Mouse (Mus musculus) brain, embryonic 14.5 days (tissue): Measurements from ENCODE around the gene Cryge. TPM values are rescaled to one million over a fixed set of nuclear protein-coding genes. Genes with fewer than 3 reads are reported as not detected.
A peak's percentile ranks its signal among the peaks of the same experiment; 100 is the strongest.

Experiments
- DNase-seq: peaks from one replicate; pipeline ENCODE4 v3.0.0-alpha.2; 2011; ENCODE audit warnings: low read depth
- CTCF ChIP-seq: fragments of 200-500 bp; IDR thresholded peaks from 2 replicates; pipeline ENCODE4 v1.5.1; 2012; ENCODE audit warnings: inconsistent platforms, mild to moderate bottlenecking, moderate library complexity, borderline replicate concordance; ENCODE audit not compliant: insufficient read depth, insufficient read length; ENCODE audit errors: extremely low read depth
- POLR2A ChIP-seq: fragments of 200-500 bp; IDR thresholded peaks from 2 replicates; pipeline ENCODE4 v1.6.1; 2012; ENCODE audit warnings: mild to moderate bottlenecking, inconsistent platforms, borderline replicate concordance; ENCODE audit not compliant: poor library complexity, insufficient read depth, insufficient read length, severe bottlenecking; ENCODE audit errors: extremely low read depth
- polyA plus RNA-seq: library from polyadenylated mRNA; depleted of rRNA; stranded (reverse); fragments of >200 nt; gene quantifications from 2 replicates; pipeline ENCODE4 v1.2.3, GENCODE M21; 2012; rRNA removed

Cryge gene
- not detected in 2 replicates for polyA plus RNA-seq

- DNase-seq: peak; percentile 20
Observed at GRCm38 (mm10) chr1:65050952-65051351, at the start of gene Cryge. Cryge (minus strand) TSS chr1:65051149.

GRCm38 (mm10) chr1:65096953-65097352, 46.0 kb upstream of the Cryge start:
- DNase-seq: no peak
- TF ChIP-seq POLR2A (no peak), CTCF (no peak)

GRCm38 (mm10) chr1:65091566-65091965, 40.6 kb upstream of the Cryge start:
- no peak for DNase-seq
- TF ChIP-seq POLR2A (no peak), CTCF (no peak)

GRCm38 (mm10) chr1:65090370-65090769, 39.4 kb upstream of the Cryge start:
- TF ChIP-seq CTCF (no peak), POLR2A (no peak)
- DNase-seq: no peak

GRCm38 (mm10) chr1:65088567-65089356, 37.8 kb upstream of the Cryge start:
- no peak for DNase-seq
- TF ChIP-seq CTCF (no peak), POLR2A (no peak)

- TF ChIP-seq POLR2A (no peak), CTCF (no peak)
- DNase-seq: peak; percentile 35
Observed at GRCm38 (mm10) chr1:65082188-65082587, 31.2 kb upstream of the Cryge start, which contains the start of gene Crygb. Crygb (minus strand) TSS chr1:65082288.

GRCm38 (mm10) chr1:65075607-65076006, 24.7 kb upstream of the Cryge start:
- TF ChIP-seq POLR2A: no peak
- no peak for TF ChIP-seq CTCF
- peak; percentile 27 for DNase-seq

- DNase-seq: no peak
- TF ChIP-seq CTCF (no peak), POLR2A (no peak)
Observed at GRCm38 (mm10) chr1:65073589-65073988, 22.6 kb upstream of the Cryge start, which contains the start of gene Crygc. Crygc (minus strand) TSS chr1:65073689.

- DNase-seq: no peak
- TF ChIP-seq POLR2A (no peak), CTCF (no peak)
Observed at GRCm38 (mm10) chr1:65067842-65068241, 16.9 kb upstream of the Cryge start.

- peak; percentile 25 for DNase-seq
- TF ChIP-seq CTCF: no peak
- TF ChIP-seq POLR2A: no peak
Observed at GRCm38 (mm10) chr1:65064201-65064600, 13.3 kb upstream of the Cryge start.

GRCm38 (mm10) chr1:65063352-65063751, 12.4 kb upstream of the Cryge start, which contains the start of gene Crygd:
Crygd (minus strand) TSS chr1:65063452.
- DNase-seq: no peak
- TF ChIP-seq POLR2A (no peak), CTCF (no peak)

- TF ChIP-seq CTCF (no peak), POLR2A (no peak)
- no peak for DNase-seq
Observed at GRCm38 (mm10) chr1:65052140-65052539, 1.2 kb upstream of the Cryge start.

- no peak for DNase-seq
- TF ChIP-seq CTCF: no peak
Observed at GRCm38 (mm10) chr1:65051696-65052095, 747 bp upstream of the Cryge start.

GRCm38 (mm10) chr1:65048781-65049180, 2.2 kb downstream of the Cryge start:
- no peak for TF ChIP-seq POLR2A
- no peak for TF ChIP-seq CTCF
- DNase-seq: peak; percentile 43
